Mouse (Mus musculus): ENCODE measurements at regions not wholly inside any gene's neighbourhood (a gene's known extent, or its start where the extent isn't known, plus 50 kb on each side); places are given as distances from the start of the nearest gene placed in this dataset.
A peak's percentile ranks its signal among the peaks of the same experiment; 100 is the strongest.

GRCm38 (mm10) chr14:76912301-76913001 lies 124.1 kb upstream of the Ccdc122 start:
- no peak overlapping the region for H3K4me2 ChIP-seq (replicated peaks)
- no peak for ATAC-seq (ENCODE audit: low FRiP score, low read depth)
- H3K4me3 ChIP-seq: no peak overlapping the region
- H3K4me1 ChIP-seq: no peaks in the 10 kb centered on the region
- H3K9me3 ChIP-seq: no peaks in the 10 kb centered on the region
- WGBS: 60% methylated on average over 8 of the region's 8 CpGs
- no peak overlapping the region for H3K9ac ChIP-seq (replicated peaks)
- H3K36me3 ChIP-seq: no peaks in the 10 kb centered on the region
- H3K27me3 ChIP-seq: no peaks in the 10 kb centered on the region
- no peak overlapping the region for H3K27ac ChIP-seq (replicated peaks)

- Histone ChIP-seq H3K4me3 (no peak overlapping the region), H3K9ac (replicated peaks) (no peak overlapping the region), H3K4me2 (replicated peaks) (no peak overlapping the region), H3K36me3 (no peaks in the 10 kb centered on the region), H3K27me3 (no peaks in the 10 kb centered on the region), H3K27ac (replicated peaks) (no peak overlapping the region), H3K9me3 (no peaks in the 10 kb centered on the region), H3K4me1 (no peaks in the 10 kb centered on the region)
- WGBS: 88% methylated on average over 5 of the region's 5 CpGs
- no peak for ATAC-seq (ENCODE audit: low FRiP score, low read depth)
Measured at GRCm38 (mm10) chr14:76911271-76911670, 125.3 kb upstream of the Ccdc122 start.

- no peak overlapping the region for H3K4me2 ChIP-seq (replicated peaks)
- H3K4me3 ChIP-seq: no peak overlapping the region
- no peak overlapping the region for H3K9ac ChIP-seq (replicated peaks)
- H3K27ac ChIP-seq (replicated peaks): no peak overlapping the region
- no peaks in the 10 kb centered on the region for H3K9me3 ChIP-seq
- no peaks in the 10 kb centered on the region for H3K4me1 ChIP-seq
- ATAC-seq (ENCODE audit: low FRiP score, low read depth): no peak
- WGBS: 95% methylated on average over 5 of the region's 5 CpGs
- H3K36me3 ChIP-seq: no peaks in the 10 kb centered on the region
- H3K27me3 ChIP-seq: no peaks in the 10 kb centered on the region
Measured at GRCm38 (mm10) chr14:76910186-76910585, 126.4 kb upstream of the Ccdc122 start.

- ATAC-seq (ENCODE audit: low FRiP score, low read depth): no peak
- Histone ChIP-seq H3K36me3 (no peaks in the 10 kb centered on the region), H3K9me3 (no peaks in the 10 kb centered on the region), H3K9ac (replicated peaks) (no peak overlapping the region), H3K27me3 (no peaks in the 10 kb centered on the region), H3K4me1 (no peaks in the 10 kb centered on the region), H3K4me2 (replicated peaks) (no peak overlapping the region), H3K4me3 (no peak overlapping the region), H3K27ac (replicated peaks) (no peak overlapping the region)
- 66% methylated on average over 5 of the region's 5 CpGs for WGBS
Measured at GRCm38 (mm10) chr14:76907941-76908340, 128.6 kb upstream of the Ccdc122 start.

- H3K27me3 ChIP-seq: no peaks in the 10 kb centered on the region
- no peaks in the 10 kb centered on the region for H3K9me3 ChIP-seq
- no peak overlapping the region for H3K9ac ChIP-seq (replicated peaks)
- WGBS: 73% methylated on average over 1 of the region's 1 CpGs
- ATAC-seq (ENCODE audit: low FRiP score, low read depth): no peak
- no peaks in the 10 kb centered on the region for H3K36me3 ChIP-seq
- no peaks in the 10 kb centered on the region for H3K4me1 ChIP-seq
- no peak overlapping the region for H3K4me2 ChIP-seq (replicated peaks)
- H3K4me3 ChIP-seq: no peak overlapping the region
- H3K27ac ChIP-seq (replicated peaks): no peak overlapping the region
Measured at GRCm38 (mm10) chr14:76902962-76903757, 133.4 kb upstream of the Ccdc122 start.

- Histone ChIP-seq H3K4me1 (no peaks in the 10 kb centered on the region), H3K27me3 (no peaks in the 10 kb centered on the region), H3K27ac (replicated peaks) (no peak overlapping the region), H3K9me3 (no peaks in the 10 kb centered on the region), H3K9ac (replicated peaks) (no peak overlapping the region), H3K4me2 (replicated peaks) (no peak overlapping the region), H3K4me3 (no peak overlapping the region), H3K36me3 (no peaks in the 10 kb centered on the region)
- 87% methylated on average over 3 of the region's 3 CpGs for WGBS
- no peak for ATAC-seq (ENCODE audit: low FRiP score, low read depth)
Measured at GRCm38 (mm10) chr14:76901490-76901889, 135.1 kb upstream of the Ccdc122 start.

- Histone ChIP-seq H3K36me3 (no peaks in the 10 kb centered on the region), H3K4me1 (no peaks in the 10 kb centered on the region)
Measured at GRCm38 (mm10) chr14:76899331-76899730, 137.2 kb upstream of the Ccdc122 start.

GRCm38 (mm10) chr14:76887708-76888107 lies 148.9 kb upstream of the Ccdc122 start:
- no peak overlapping the region for H3K4me3 ChIP-seq
- no peaks in the 10 kb centered on the region for H3K9me3 ChIP-seq
- 69% methylated on average over 3 of the region's 3 CpGs for WGBS
- no peak overlapping the region for H3K27ac ChIP-seq (replicated peaks)
- no peak for ATAC-seq (ENCODE audit: low FRiP score, low read depth)
- H3K36me3 ChIP-seq: no peaks in the 10 kb centered on the region
- peaks cover 20% of the 10 kb centered on the region for H3K4me1 ChIP-seq
- no peak overlapping the region for H3K4me2 ChIP-seq (replicated peaks)
- H3K9ac ChIP-seq (replicated peaks): no peak overlapping the region
- peaks cover 33% of the 10 kb centered on the region for H3K27me3 ChIP-seq

More at GRCm38 (mm10) chr14:76899331-76899730, 137.2 kb upstream of the Ccdc122 start:
- H3K4me3 ChIP-seq: no peak overlapping the region
- H3K9ac ChIP-seq (replicated peaks): no peak overlapping the region
- ATAC-seq (ENCODE audit: low FRiP score, low read depth): no peak
- H3K27me3 ChIP-seq: no peaks in the 10 kb centered on the region
- H3K9me3 ChIP-seq: no peaks in the 10 kb centered on the region
- H3K4me2 ChIP-seq (replicated peaks): no peak overlapping the region
- H3K27ac ChIP-seq (replicated peaks): no peak overlapping the region
- 27% methylated on average over 3 of the region's 3 CpGs for WGBS

- ATAC-seq (ENCODE audit: low FRiP score, low read depth): no peak
- no peaks in the 10 kb centered on the region for H3K36me3 ChIP-seq
- no peak overlapping the region for H3K9ac ChIP-seq (replicated peaks)
- H3K4me3 ChIP-seq: no peak overlapping the region
- no peaks in the 10 kb centered on the region for H3K9me3 ChIP-seq
- no peak overlapping the region for H3K27ac ChIP-seq (replicated peaks)
- WGBS: 72% methylated on average over 3 of the region's 3 CpGs
- peaks cover 33% of the 10 kb centered on the region for H3K27me3 ChIP-seq
- no peak overlapping the region for H3K4me2 ChIP-seq (replicated peaks)
- peaks cover 25% of the 10 kb centered on the region for H3K4me1 ChIP-seq
Measured at GRCm38 (mm10) chr14:76887201-76887600, 149.4 kb upstream of the Ccdc122 start.

GRCm38 (mm10) chr14:76883231-76883651 lies 153.3 kb upstream of the Ccdc122 start:
- peak overlapping the region; percentile 29 for H3K4me2 ChIP-seq (replicated peaks)
- H3K27ac ChIP-seq (replicated peaks): peak overlapping the region; percentile 83
- 16% methylated on average over 3 of the region's 3 CpGs for WGBS
- peaks cover 49% of the 10 kb centered on the region for H3K27me3 ChIP-seq
- H3K9ac ChIP-seq (replicated peaks): no peak overlapping the region
- ATAC-seq (ENCODE audit: low FRiP score, low read depth): peak; percentile 53
- H3K4me3 ChIP-seq: no peak overlapping the region
- H3K4me1 ChIP-seq: peaks cover 28% of the 10 kb centered on the region
- no peaks in the 10 kb centered on the region for H3K9me3 ChIP-seq
- H3K36me3 ChIP-seq: no peaks in the 10 kb centered on the region

GRCm38 (mm10) chr14:76882711-76883171 lies 153.8 kb upstream of the Ccdc122 start:
- WGBS: 6% methylated on average over 5 of the region's 5 CpGs
- Histone ChIP-seq H3K4me2 (replicated peaks) (peak overlapping the region; percentile 29), H3K27ac (replicated peaks) (peak overlapping the region; percentile 83), H3K27me3 (peaks cover 44% of the 10 kb centered on the region), H3K9ac (replicated peaks) (no peak overlapping the region), H3K4me1 (peaks cover 28% of the 10 kb centered on the region), H3K9me3 (no peaks in the 10 kb centered on the region), H3K4me3 (no peak overlapping the region), H3K36me3 (no peaks in the 10 kb centered on the region)
- ATAC-seq (ENCODE audit: low FRiP score, low read depth): peak; percentile 93

GRCm38 (mm10) chr14:76880851-76881250 lies 155.7 kb upstream of the Ccdc122 start:
- WGBS: 90% methylated on average over 3 of the region's 3 CpGs
- ATAC-seq (ENCODE audit: low FRiP score, low read depth): no peak
- H3K4me3 ChIP-seq: no peak overlapping the region
- H3K4me1 ChIP-seq: peaks cover 28% of the 10 kb centered on the region
- no peak overlapping the region for H3K4me2 ChIP-seq (replicated peaks)
- no peak overlapping the region for H3K9ac ChIP-seq (replicated peaks)
- no peaks in the 10 kb centered on the region for H3K36me3 ChIP-seq
- H3K27ac ChIP-seq (replicated peaks): no peak overlapping the region
- no peaks in the 10 kb centered on the region for H3K9me3 ChIP-seq
- peaks cover 37% of the 10 kb centered on the region for H3K27me3 ChIP-seq

Measured in midbrain, embryonic 12.5 days (tissue).